Mouse (Mus musculus): ENCODE results near the gene Btbd9. TPM values are rescaled to one million over a fixed set of nuclear protein-coding genes. Genes with fewer than 3 reads are reported as not detected.
A peak's percentile ranks its signal among the peaks of the same experiment; 100 is the strongest.

Gene Btbd9
- polyA plus RNA-seq, 1 experiment from 2014 or later, result 27.6 TPM

- H3K27me3 ChIP-seq, result no peaks in the 10 kb centered on the region
- ChIA-PET POLR2A (no interaction called here), CTCF (interaction anchor here (0.9 to 2.2 kb wide), 2 partner anchors 9 to 35 kb away, joined by 3 to 9 read pairs; no protein-coding TSS in a partner anchor)
- TF ChIP-seq CTCF (IDR thresholded peaks at IDR 0.05), result no peak
- DNase-seq (ENCODE audit: low read depth, low spot score) (peak; percentile 12), ATAC-seq (no peak)
- in situ Hi-C loops (cut with MboI; ENCODE audit: low pct_unique_long_range_greater_than_20kb), result no loop called here
Measured at GRCm38 (mm10) chr17:30498376-30498719, 77.9 kb downstream of the Btbd9 start.

- in situ Hi-C loops (cut with MboI; ENCODE audit: low pct_unique_long_range_greater_than_20kb), result no loop called here
- no peak for ATAC-seq
- ChIA-PET POLR2A (interaction anchor here (0.8 kb wide), 1 partner anchor 8 kb away, joined by 3 read pairs; no protein-coding TSS in a partner anchor), CTCF (interaction anchor here (0.9 to 2.2 kb wide), 6 partner anchors 9 to 42 kb away, joined by 3 to 9 read pairs (median 4); no protein-coding TSS in a partner anchor)
- TF ChIP-seq CTCF (IDR thresholded peaks at IDR 0.05), result no peak
- DNase-seq (ENCODE audit: low read depth, low spot score), result no peak
- H3K27me3 ChIP-seq, result no peaks in the 10 kb centered on the region
Measured at GRCm38 (mm10) chr17:30497525-30498375, 78.5 kb downstream of the Btbd9 start.

- ATAC-seq, result no peak
- no peak for TF ChIP-seq CTCF (IDR thresholded peaks at IDR 0.05)
- DNase-seq (ENCODE audit: low read depth, low spot score), result no peak
- H3K27me3 ChIP-seq, result no peaks in the 10 kb centered on the region
- in situ Hi-C loops (cut with MboI; ENCODE audit: low pct_unique_long_range_greater_than_20kb), result no loop called here
- ChIA-PET CTCF (interaction anchor here (0.7 kb wide), 1 partner anchor 12 kb away, joined by 3 read pairs; no protein-coding TSS in a partner anchor), POLR2A (no interaction called here)
Measured at GRCm38 (mm10) chr17:30495567-30495966, 80.7 kb downstream of the Btbd9 start.

- CTCF ChIA-PET, result interaction anchor here (0.7 kb wide), 1 partner anchor 12 kb away, joined by 3 read pairs; no protein-coding TSS in a partner anchor
- in situ Hi-C loops (cut with MboI; ENCODE audit: low pct_unique_long_range_greater_than_20kb), result no loop called here
Measured at GRCm38 (mm10) chr17:30495154-30495553, 81.1 kb downstream of the Btbd9 start.

GRCm38 (mm10) chr17:30493481-30493880 is 82.8 kb downstream of the Btbd9 start:
- ChIA-PET POLR2A (interaction anchor here (0.7 kb wide), 1 partner anchor 49 kb away, joined by 3 read pairs; no protein-coding TSS in a partner anchor), CTCF (no interaction called here)
- TF ChIP-seq CTCF (IDR thresholded peaks at IDR 0.05), result no peak
- no peak for ATAC-seq
- no peaks in the 10 kb centered on the region for H3K27me3 ChIP-seq
- no peak for DNase-seq (ENCODE audit: low read depth, low spot score)
- in situ Hi-C loops (cut with MboI; ENCODE audit: low pct_unique_long_range_greater_than_20kb), result no loop called here

More at GRCm38 (mm10) chr17:30495154-30495553, 81.1 kb downstream of the Btbd9 start:
- DNase-seq (ENCODE audit: low read depth, low spot score) (no peak), ATAC-seq (no peak)
- H3K27me3 ChIP-seq, result no peaks in the 10 kb centered on the region
- no peak for TF ChIP-seq CTCF (IDR thresholded peaks at IDR 0.05)
- POLR2A ChIA-PET, result no interaction called here

GRCm38 (mm10) chr17:30492191-30492590 is 84.1 kb downstream of the Btbd9 start:
- no peak for DNase-seq (ENCODE audit: low read depth, low spot score)
- TF ChIP-seq CTCF (IDR thresholded peaks at IDR 0.05), result no peak
- ATAC-seq, result no peak
- H3K27me3 ChIP-seq, result no peaks in the 10 kb centered on the region
- in situ Hi-C loops (cut with MboI; ENCODE audit: low pct_unique_long_range_greater_than_20kb), result no loop called here
- POLR2A ChIA-PET, result no interaction called here
- CTCF ChIA-PET, result interaction anchor here (1.0 to 2.1 kb wide), 3 partner anchors 13 to 74 kb away, joined by 3 to 6 read pairs (median 4); no protein-coding TSS in a partner anchor

- ChIA-PET POLR2A (no interaction called here), CTCF (interaction anchor here (1.5 to 2.1 kb wide), 2 partner anchors 24 to 75 kb away, joined by 4 to 6 read pairs; no protein-coding TSS in a partner anchor)
- in situ Hi-C loops (cut with MboI; ENCODE audit: low pct_unique_long_range_greater_than_20kb), result no loop called here
- H3K27me3 ChIP-seq, result no peaks in the 10 kb centered on the region
- ATAC-seq (no peak), DNase-seq (ENCODE audit: low read depth, low spot score) (no peak)
- no peak for TF ChIP-seq CTCF (IDR thresholded peaks at IDR 0.05)
Measured at GRCm38 (mm10) chr17:30491601-30492000, 84.7 kb downstream of the Btbd9 start.

GRCm38 (mm10) chr17:30490601-30491000 is 85.7 kb downstream of the Btbd9 start:
- POLR2A ChIA-PET, result no interaction called here
- in situ Hi-C loops (cut with MboI; ENCODE audit: low pct_unique_long_range_greater_than_20kb), result no loop called here

GRCm38 (mm10) chr17:30490086-30490485 is 86.2 kb downstream of the Btbd9 start:
- CTCF ChIA-PET, result interaction anchor here (2.9 kb wide), 1 partner anchor 11 kb away, joined by 8 read pairs; no protein-coding TSS in a partner anchor
- no peak for ATAC-seq
- no peak for DNase-seq (ENCODE audit: low read depth, low spot score)
- in situ Hi-C loops (cut with MboI; ENCODE audit: low pct_unique_long_range_greater_than_20kb), result no loop called here
- POLR2A ChIA-PET, result interaction anchor here (0.8 kb wide), 1 partner anchor 7 kb away, joined by 3 read pairs; no protein-coding TSS in a partner anchor
- no peak for TF ChIP-seq CTCF (IDR thresholded peaks at IDR 0.05)
- H3K27me3 ChIP-seq, result no peaks in the 10 kb centered on the region

More at GRCm38 (mm10) chr17:30490601-30491000, 85.7 kb downstream of the Btbd9 start:
- CTCF ChIA-PET, result interaction anchor here (2.9 kb wide), 1 partner anchor 11 kb away, joined by 8 read pairs; no protein-coding TSS in a partner anchor
- H3K27me3 ChIP-seq, result no peaks in the 10 kb centered on the region
- ATAC-seq (no peak), DNase-seq (ENCODE audit: low read depth, low spot score) (no peak)
- no peak for TF ChIP-seq CTCF (IDR thresholded peaks at IDR 0.05)

GRCm38 (mm10) chr17:30489629-30490028 is 86.7 kb downstream of the Btbd9 start:
- ChIA-PET CTCF (interaction anchor here (2.9 kb wide), 1 partner anchor 10 kb away, joined by 8 read pairs; no protein-coding TSS in a partner anchor), POLR2A (interaction anchor here (0.6 to 0.8 kb wide), 2 partner anchors 8 to 123 kb away, joined by 3 to 5 read pairs; no protein-coding TSS in a partner anchor)
- in situ Hi-C loops (cut with MboI; ENCODE audit: low pct_unique_long_range_greater_than_20kb), result no loop called here
- H3K27me3 ChIP-seq, result no peaks in the 10 kb centered on the region
- ATAC-seq, result no peak
- no peak for TF ChIP-seq CTCF (IDR thresholded peaks at IDR 0.05)
- DNase-seq (ENCODE audit: low read depth, low spot score), result no peak

GRCm38 (mm10) chr17:30487695-30488094 is 88.6 kb downstream of the Btbd9 start:
- ATAC-seq, result no peak
- ChIA-PET CTCF (interaction anchor here (2.9 kb wide), 1 partner anchor 8 kb away, joined by 8 read pairs; no protein-coding TSS in a partner anchor), POLR2A (no interaction called here)
- no peak for DNase-seq (ENCODE audit: low read depth, low spot score)
- in situ Hi-C loops (cut with MboI; ENCODE audit: low pct_unique_long_range_greater_than_20kb), result no loop called here
- no peaks in the 10 kb centered on the region for H3K27me3 ChIP-seq
- TF ChIP-seq CTCF (IDR thresholded peaks at IDR 0.05), result no peak
